Mouse (Mus musculus) heart, adult 2 months (tissue): ENCODE data around the gene Tbc1d14.

Experiments
- CTCF ChIP-seq: fragments of 200-600 bp; IDR thresholded peaks from 2 replicates; pipeline ENCODE4 v1.8.1; 2022; ENCODE audit warnings: antibody characterized with exemption, mild to moderate bottlenecking, moderate library complexity
- EP300 ChIP-seq: fragments of 200-500 bp; IDR thresholded peaks from 2 replicates; pipeline ENCODE4 v1.6.1; 2011; ENCODE audit warnings: low read depth, low read length, control low read depth; ENCODE audit not compliant: insufficient read depth
- POLR2A ChIP-seq: fragments of 200-500 bp; IDR thresholded peaks from 2 replicates; pipeline ENCODE4 v1.6.1; 2011; ENCODE audit warnings: mild to moderate bottlenecking, low read depth, low read length, control low read depth; ENCODE audit not compliant: insufficient read depth

- TF ChIP-seq POLR2A (no peak), CTCF (no peak), EP300 (no peak)
Observed at GRCm38 (mm10) chr5:36556289-36556688, 36.8 kb downstream of the Tbc1d14 start.
